Mouse (Mus musculus) thymus, adult 2 months (tissue): ENCODE data around the gene Taf15.

Experiments
- CTCF ChIP-seq: fragments of 200-500 bp; IDR thresholded peaks from 2 replicates; pipeline ENCODE4 v1.5.1; 2012; ENCODE audit warnings: mild to moderate bottlenecking, control low read depth, low read length, moderate library complexity, borderline replicate concordance; ENCODE audit not compliant: control insufficient read depth, poor library complexity, insufficient read depth; ENCODE audit errors: extremely low read depth
- POLR2A ChIP-seq: fragments of 200-500 bp; IDR thresholded peaks from 2 replicates; pipeline ENCODE4 v1.6.1; 2012; ENCODE audit warnings: mild to moderate bottlenecking, low read length, control low read depth, moderate library complexity; ENCODE audit not compliant: control insufficient read depth, poor library complexity, insufficient read depth; ENCODE audit errors: extremely low read depth

DNA sequence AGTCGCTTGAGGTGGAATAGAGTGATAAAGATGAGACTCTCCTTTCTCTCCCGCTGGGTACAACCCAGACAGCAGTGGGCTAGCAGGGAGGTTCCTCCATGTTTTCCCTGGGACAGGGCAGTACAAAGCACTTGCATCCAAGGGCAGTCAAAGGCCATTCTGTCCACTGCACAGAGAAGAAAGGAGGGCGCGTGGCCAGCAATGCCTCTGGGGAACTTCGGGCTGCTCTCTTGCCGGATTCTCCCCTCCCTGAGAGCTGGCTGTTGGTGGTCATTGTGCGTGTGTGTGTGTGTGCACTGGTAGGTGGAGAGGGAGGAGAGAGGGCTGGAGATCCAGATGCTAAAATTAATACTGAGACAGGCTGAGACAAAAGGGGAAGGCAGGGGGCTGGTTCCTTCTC, 31.7 kb upstream of the Taf15 start:
- no peak for TF ChIP-seq CTCF
- no peak for TF ChIP-seq POLR2A
